Mouse (Mus musculus) CD4-positive, CD25-positive, alpha-beta regulatory T cell, adult 4 months (primary cell): Measurements from ENCODE around the gene Vmo1. TPM values are rescaled to one million over a fixed set of nuclear protein-coding genes. Genes with fewer than 3 reads are reported as not detected.
A peak's percentile ranks its signal among the peaks of the same experiment; 100 is the strongest.
"Not testable (repeated sequence)": the region's sequence is repeated elsewhere in the genome, so short reads cannot be mapped to it uniquely, and the experiment has no call there.

Experiments used
- ATAC-seq: one replicate; pipeline ENCODE4 v1.8.0; 2017
- polyA plus RNA-seq, 2 experiments: library from polyadenylated mRNA; unstranded; fragments of 100-300 nt; shearing (Covaris generic); gene quantifications; one replicate each; pipeline ENCODE4 v1.2.1; 2017

The Vmo1 gene
- polyA plus RNA-seq = not detected

GRCm38 (mm10) chr11:70514288-70514687, at the start of gene Vmo1:
Vmo1 (minus strand) TSS chr11:70514616.
- ATAC-seq = no peak

DNA sequence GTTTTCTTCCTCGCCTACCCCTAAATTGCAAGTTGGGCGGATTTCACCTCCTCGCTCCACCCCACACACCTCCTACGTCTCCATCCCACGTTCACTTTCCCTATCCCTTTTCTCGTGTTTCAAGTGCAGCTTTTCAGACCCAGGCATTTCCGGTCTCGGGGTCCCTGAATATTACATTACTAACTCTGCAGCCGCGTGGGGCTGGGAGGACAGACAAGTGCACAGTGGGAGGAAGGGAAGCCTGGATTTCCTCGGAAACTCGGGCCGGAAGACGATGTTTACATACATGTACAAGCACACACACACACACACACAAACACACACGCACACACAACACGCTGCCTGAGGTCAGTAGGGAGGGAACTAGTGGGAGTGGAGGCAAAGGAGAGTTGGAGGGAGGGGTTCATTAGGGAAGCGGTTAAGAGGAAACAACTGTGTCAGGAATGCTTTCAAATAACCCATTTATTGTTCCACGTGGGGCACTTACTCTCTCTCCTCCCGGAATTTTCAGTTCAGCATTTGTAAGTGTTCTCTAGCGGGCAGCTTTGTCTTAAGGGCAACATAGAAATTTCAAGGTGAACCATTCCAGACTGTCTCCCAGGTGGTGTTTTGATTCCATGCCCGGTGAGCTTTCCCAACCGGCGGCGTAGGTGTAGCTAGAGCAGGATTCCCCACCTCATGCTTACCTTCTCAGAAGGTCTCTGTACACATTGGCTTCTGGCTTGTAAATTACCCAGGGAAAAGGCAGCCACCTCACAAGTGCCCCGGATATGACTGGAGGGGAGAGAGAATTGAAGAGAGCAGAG, 49.3 kb upstream of the Vmo1 start:
- peak; percentile 50 for ATAC-seq

DNA sequence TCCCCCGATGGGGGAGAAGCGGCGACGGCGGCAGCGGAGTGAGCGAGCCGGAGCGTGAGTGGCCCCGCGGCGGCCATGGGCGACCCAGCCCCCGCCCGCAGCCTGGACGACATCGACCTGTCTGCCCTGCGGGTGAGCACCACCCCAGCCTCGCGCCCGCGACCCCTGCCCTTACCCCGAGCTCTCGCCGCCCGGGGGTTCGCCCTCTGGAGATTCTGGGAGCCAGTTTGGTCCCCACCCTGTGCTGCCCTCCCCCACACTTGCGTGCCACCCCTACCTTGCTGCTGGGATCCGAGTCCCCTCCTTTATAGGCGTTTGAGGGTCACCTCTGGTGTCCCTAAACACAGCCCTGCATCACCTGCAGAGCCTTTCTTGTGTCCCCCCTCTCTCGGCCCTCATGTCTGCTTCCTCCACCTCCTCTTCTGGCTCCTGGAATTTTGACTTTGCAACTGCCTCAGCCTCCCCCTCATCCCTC, 48.6 kb upstream of the Vmo1 start:
- no peak for ATAC-seq

GRCm38 (mm10) chr11:70562287-70562994, 48.0 kb upstream of the Vmo1 start, which contains the start of gene Mink1:
Mink1 (plus strand) TSS chr11:70562881.
- ATAC-seq = peak; percentile 70

- no peak for ATAC-seq
Measured at GRCm38 (mm10) chr11:70561937-70562286, 47.5 kb upstream of the Vmo1 start.

GRCm38 (mm10) chr11:70557545-70557944, 43.1 kb upstream of the Vmo1 start:
- no peak for ATAC-seq

GRCm38 (mm10) chr11:70553940-70554339, 39.5 kb upstream of the Vmo1 start:
- ATAC-seq = no peak

GRCm38 (mm10) chr11:70551526-70551925, 37.1 kb upstream of the Vmo1 start:
- no peak for ATAC-seq

- ATAC-seq = no peak
Measured at GRCm38 (mm10) chr11:70544496-70544895, 30.1 kb upstream of the Vmo1 start.

- no peak for ATAC-seq
Measured at GRCm38 (mm10) chr11:70541415-70541814, 27.0 kb upstream of the Vmo1 start.

- ATAC-seq = no peak
Measured at GRCm38 (mm10) chr11:70540928-70541327, 26.5 kb upstream of the Vmo1 start.

GRCm38 (mm10) chr11:70539877-70540587, 25.6 kb upstream of the Vmo1 start, which contains the start of gene Pld2:
Pld2 (plus strand) TSS chr11:70540064.
- peak; percentile 95 for ATAC-seq

DNA sequence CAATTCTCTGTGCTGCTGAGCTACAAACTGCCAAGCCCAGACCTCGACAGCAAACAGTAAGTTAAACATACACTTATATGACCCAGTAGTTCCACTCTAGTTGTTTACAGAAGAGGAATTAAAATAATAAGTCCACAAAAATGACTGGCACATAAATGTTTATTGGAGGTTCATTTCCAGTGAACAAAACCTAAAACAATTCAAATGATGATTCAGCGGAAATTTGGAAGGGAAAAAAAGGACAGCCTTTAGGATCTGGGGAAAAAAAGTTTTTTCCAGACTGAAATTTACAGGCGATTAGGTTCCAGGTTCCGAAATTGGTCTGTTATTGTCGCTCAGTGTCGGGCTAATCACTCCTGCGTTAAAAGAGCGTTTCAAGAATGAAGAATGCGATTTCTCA, 25.0 kb upstream of the Vmo1 start:
- ATAC-seq = no peak

GRCm38 (mm10) chr11:70532839-70533238, 18.4 kb upstream of the Vmo1 start, which contains the start of gene Gm40193:
Gm40193 (minus strand) TSS chr11:70532939.
- ATAC-seq = no peak

DNA sequence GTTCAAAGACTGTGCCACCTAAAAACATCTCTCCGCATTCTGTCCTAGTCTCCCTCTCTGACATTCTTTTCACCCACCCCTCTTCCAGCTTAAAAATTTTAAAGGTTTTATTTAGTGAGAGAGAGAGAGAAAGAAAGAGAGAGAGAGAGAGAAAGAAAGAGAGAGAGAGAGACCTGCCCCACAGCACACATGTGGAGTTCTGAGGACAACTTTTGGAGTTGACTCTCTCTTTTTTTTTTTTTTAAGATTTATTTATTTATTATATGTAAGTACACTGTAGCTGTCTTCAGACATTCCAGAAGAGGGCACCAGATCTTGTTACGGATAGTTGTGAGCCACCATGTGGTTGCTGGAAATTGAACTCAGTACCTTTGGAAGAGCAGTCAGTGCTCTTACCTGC, 16.6 kb upstream of the Vmo1 start:
- not testable (repeated sequence) for ATAC-seq

- no peak for ATAC-seq
Measured at GRCm38 (mm10) chr11:70528610-70529009, 14.2 kb upstream of the Vmo1 start.

- ATAC-seq = no peak
Measured at GRCm38 (mm10) chr11:70526211-70526610, 11.8 kb upstream of the Vmo1 start.

DNA sequence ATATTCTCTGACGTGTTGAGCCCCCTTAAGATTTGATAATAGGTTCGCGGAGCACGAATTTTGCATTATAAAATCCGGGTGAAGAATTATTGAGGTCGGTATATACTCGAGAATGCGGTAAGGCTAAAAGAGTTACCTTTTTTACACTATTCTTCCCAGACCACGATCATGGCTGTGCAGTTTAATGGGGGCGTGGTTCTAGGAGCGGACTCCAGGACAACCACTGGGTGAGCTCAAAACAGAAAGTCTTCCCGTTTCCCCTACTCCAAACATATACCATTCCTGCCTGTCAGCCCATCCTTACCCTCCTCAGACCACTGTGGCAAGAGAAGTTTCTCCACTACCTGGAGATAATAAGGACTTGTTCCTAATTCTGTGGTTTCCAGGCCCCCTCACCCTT, 11.3 kb upstream of the Vmo1 start:
- ATAC-seq = no peak

DNA sequence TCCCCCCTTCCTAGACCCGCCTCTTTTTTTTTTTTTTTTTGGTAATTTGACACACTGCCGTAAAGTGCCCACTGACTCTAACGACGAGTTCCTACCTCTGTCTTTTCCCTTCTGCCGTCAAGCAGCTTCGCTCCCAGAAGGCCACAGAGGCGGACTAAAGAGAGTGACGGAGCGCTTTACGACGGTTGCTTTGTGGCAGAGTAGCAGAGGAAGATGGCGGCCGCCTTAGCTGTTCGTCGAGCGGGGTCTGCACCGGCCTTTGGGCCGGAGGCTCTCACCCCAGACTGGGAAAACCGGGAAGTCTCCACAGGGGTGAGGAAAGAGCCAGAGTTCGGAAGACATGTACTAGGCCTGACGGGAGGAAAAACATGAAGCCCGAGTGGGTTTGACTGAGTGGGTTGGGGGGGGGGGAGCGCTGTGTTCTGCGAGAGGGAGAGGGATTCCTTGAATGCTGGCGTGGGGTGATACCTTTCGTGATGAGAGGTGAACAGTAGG, 10.8 kb upstream of the Vmo1 start, which contains the start of gene Psmb6:
Gene Psmb6, plus strand, starts transcription at position 184 of the 495 bp plus-strand sequence.
- ATAC-seq = peak; percentile 97

DNA sequence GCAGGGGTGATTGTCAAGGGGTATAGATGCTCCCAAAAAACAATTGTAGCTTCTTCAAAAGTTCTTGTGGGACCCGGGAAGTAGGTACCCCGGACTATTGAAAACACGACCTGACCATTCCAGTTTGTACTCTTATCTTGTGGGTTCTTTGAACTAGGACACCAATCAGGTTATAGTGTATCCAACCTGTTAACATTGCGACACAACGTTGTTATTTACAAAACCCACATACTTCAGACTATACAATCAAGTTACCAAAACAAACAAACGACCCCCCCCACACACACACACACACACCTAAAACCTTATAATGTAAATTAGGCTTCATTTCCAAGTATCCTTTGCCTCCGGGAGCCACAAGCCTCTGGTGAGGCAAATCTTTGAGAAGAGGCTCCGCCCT, 10.4 kb upstream of the Vmo1 start:
- peak; percentile 9 for ATAC-seq

- ATAC-seq = not testable (repeated sequence)
Measured at GRCm38 (mm10) chr11:70523306-70523989, 9.0 kb upstream of the Vmo1 start.

- no peak for ATAC-seq
Measured at GRCm38 (mm10) chr11:70520178-70520769, 5.9 kb upstream of the Vmo1 start.
